Mouse (Mus musculus): ENCODE results near the gene Kcnj9.

GRCm38 (mm10) chr1:172337411-172338185 lies 8.5 kb upstream of the Kcnj9 start:
- no peak for TF ChIP-seq CTCF (IDR thresholded peaks at IDR 0.05; ENCODE audit: borderline replicate concordance, control insufficient read depth, extremely low read depth, insufficient read depth, low read length, poor library complexity)
- TF ChIP-seq POLR2A (IDR thresholded peaks at IDR 0.05; ENCODE audit: control insufficient read depth, extremely low read depth, insufficient read depth, low read length, poor library complexity), result no peak
